Mouse (Mus musculus): ENCODE measurements around the gene Aldh1a3. TPM values are rescaled to one million over a fixed set of nuclear protein-coding genes. Genes with fewer than 3 reads are reported as not detected.
A peak's percentile ranks its signal among the peaks of the same experiment; 100 is the strongest.

Aldh1a3 gene
- polyA plus RNA-seq, 1 experiment from 2014 or later: 1.5 TPM

GRCm38 (mm10) chr7:66449971-66450752 is 22.8 kb upstream of the Aldh1a3 start:
- peak; percentile 75; the same call in 1 of the 2 replicates for ATAC-seq (ENCODE audit: insufficient read depth)
- Histone ChIP-seq H3K36me3 (ENCODE audit: insufficient read depth) (no peaks in the 10 kb centered on the region), H3K9me3 (ENCODE audit: low read depth, low read length) (no peaks in the 10 kb centered on the region), H3K4me1 (ENCODE audit: insufficient read depth) (peaks cover 6% of the 10 kb centered on the region; the same call in 1 of the 2 replicates), H3K27ac (ENCODE audit: low read depth) (no peak overlapping the region), H3K9ac (peak overlapping the region; percentile 24), H3K4me2 (peak overlapping the region; percentile 59), H3K4me3 (ENCODE audit: low read depth, low read length) (peak overlapping the region; percentile 23), H3K27me3 (ENCODE audit: insufficient read depth, low read length) (no peaks in the 10 kb centered on the region)
- TF ChIP-seq CTCF (IDR thresholded peaks at IDR 0.05; ENCODE audit: low read depth): no peak
- peak; percentile 82 for DNase-seq
- 7% methylated on average over 15 of the region's 16 CpGs for WGBS

GRCm38 (mm10) chr7:66448786-66449540 is 21.6 kb upstream of the Aldh1a3 start:
- WGBS: 64% methylated on average over 15 of the region's 15 CpGs
- no peaks in the 10 kb centered on the region for H3K27me3 ChIP-seq (ENCODE audit: insufficient read depth, low read length)
- ATAC-seq (ENCODE audit: insufficient read depth) (no peak), DNase-seq (no peak)
- no peaks in the 10 kb centered on the region for H3K9me3 ChIP-seq (ENCODE audit: low read depth, low read length)
- TF ChIP-seq CTCF (IDR thresholded peaks at IDR 0.05; ENCODE audit: low read depth): no peak
- H3K27ac ChIP-seq (ENCODE audit: low read depth): no peak overlapping the region
- H3K36me3 ChIP-seq (ENCODE audit: insufficient read depth): no peaks in the 10 kb centered on the region
- H3K9ac ChIP-seq: no peak overlapping the region
- peaks cover 6% of the 10 kb centered on the region; the same call in 1 of the 2 replicates for H3K4me1 ChIP-seq (ENCODE audit: insufficient read depth)
- no peak overlapping the region for H3K4me2 ChIP-seq
- H3K4me3 ChIP-seq (ENCODE audit: low read depth, low read length): no peak overlapping the region

- WGBS: 35% methylated on average over 10 of the region's 10 CpGs
- Histone ChIP-seq H3K4me1 (ENCODE audit: insufficient read depth) (peaks cover 9% of the 10 kb centered on the region; the same call in 1 of the 2 replicates), H3K27me3 (ENCODE audit: insufficient read depth, low read length) (no peaks in the 10 kb centered on the region), H3K9ac (no peak overlapping the region), H3K4me3 (ENCODE audit: low read depth, low read length) (no peak overlapping the region), H3K36me3 (ENCODE audit: insufficient read depth) (no peaks in the 10 kb centered on the region), H3K4me2 (no peak overlapping the region), H3K9me3 (ENCODE audit: low read depth, low read length) (no peaks in the 10 kb centered on the region), H3K27ac (ENCODE audit: low read depth) (no peak overlapping the region)
- DNase-seq (no peak), ATAC-seq (ENCODE audit: insufficient read depth) (no peak)
- TF ChIP-seq CTCF (IDR thresholded peaks at IDR 0.05; ENCODE audit: low read depth): no peak
Measured at GRCm38 (mm10) chr7:66448304-66448703, 21.0 kb upstream of the Aldh1a3 start.

GRCm38 (mm10) chr7:66446860-66447259 is 19.5 kb upstream of the Aldh1a3 start:
- DNase-seq (no peak), ATAC-seq (ENCODE audit: insufficient read depth) (no peak)
- Histone ChIP-seq H3K4me3 (ENCODE audit: low read depth, low read length) (no peak overlapping the region), H3K4me1 (ENCODE audit: insufficient read depth) (peaks cover 16% of the 10 kb centered on the region; the same call in 1 of the 2 replicates), H3K9ac (no peak overlapping the region), H3K36me3 (ENCODE audit: insufficient read depth) (no peaks in the 10 kb centered on the region), H3K27ac (ENCODE audit: low read depth) (no peak overlapping the region), H3K27me3 (ENCODE audit: insufficient read depth, low read length) (no peaks in the 10 kb centered on the region), H3K4me2 (no peak overlapping the region), H3K9me3 (ENCODE audit: low read depth, low read length) (no peaks in the 10 kb centered on the region)
- no peak for TF ChIP-seq CTCF (IDR thresholded peaks at IDR 0.05; ENCODE audit: low read depth)
- WGBS: 75% methylated on average over 3 of the region's 3 CpGs

- DNase-seq (no peak), ATAC-seq (ENCODE audit: insufficient read depth) (no peak)
- H3K4me1 ChIP-seq (ENCODE audit: insufficient read depth): peaks cover 11% of the 10 kb centered on the region; the same call in 1 of the 2 replicates
- H3K27me3 ChIP-seq (ENCODE audit: insufficient read depth, low read length): no peaks in the 10 kb centered on the region
- H3K4me3 ChIP-seq (ENCODE audit: low read depth, low read length): no peak overlapping the region
- TF ChIP-seq CTCF (IDR thresholded peaks at IDR 0.05; ENCODE audit: low read depth): no peak
- WGBS: 38% methylated on average over 11 of the region's 11 CpGs
- no peak overlapping the region for H3K9ac ChIP-seq
- no peak overlapping the region for H3K27ac ChIP-seq (ENCODE audit: low read depth)
- no peaks in the 10 kb centered on the region for H3K9me3 ChIP-seq (ENCODE audit: low read depth, low read length)
- H3K4me2 ChIP-seq: no peak overlapping the region
- no peaks in the 10 kb centered on the region for H3K36me3 ChIP-seq (ENCODE audit: insufficient read depth)
Measured at GRCm38 (mm10) chr7:66445117-66445905, 18.0 kb upstream of the Aldh1a3 start.

- H3K4me3 ChIP-seq (ENCODE audit: low read depth, low read length): no peak overlapping the region
- peaks cover 10% of the 10 kb centered on the region; the same call in 1 of the 2 replicates for H3K4me1 ChIP-seq (ENCODE audit: insufficient read depth)
- H3K27me3 ChIP-seq (ENCODE audit: insufficient read depth, low read length): no peaks in the 10 kb centered on the region
- no peaks in the 10 kb centered on the region for H3K36me3 ChIP-seq (ENCODE audit: insufficient read depth)
- no peak overlapping the region for H3K9ac ChIP-seq
- 68% methylated on average over 5 of the region's 5 CpGs for WGBS
- no peak for DNase-seq
- TF ChIP-seq CTCF (IDR thresholded peaks at IDR 0.05; ENCODE audit: low read depth): no peak
- no peaks in the 10 kb centered on the region for H3K9me3 ChIP-seq (ENCODE audit: low read depth, low read length)
- H3K4me2 ChIP-seq: no peak overlapping the region
- H3K27ac ChIP-seq (ENCODE audit: low read depth): no peak overlapping the region
- no peak for ATAC-seq (ENCODE audit: insufficient read depth)
Measured at GRCm38 (mm10) chr7:66444706-66445105, 17.4 kb upstream of the Aldh1a3 start.

Measured in lung, embryonic 14.5 days (tissue).